Mouse (Mus musculus): ENCODE results near the gene Ncbp1. TPM values are rescaled to one million over a fixed set of nuclear protein-coding genes. Genes with fewer than 3 reads are reported as not detected.

The Ncbp1 gene
- polyA plus RNA-seq, 1 experiment from 2014 or later: 69.5 TPM

DNA sequence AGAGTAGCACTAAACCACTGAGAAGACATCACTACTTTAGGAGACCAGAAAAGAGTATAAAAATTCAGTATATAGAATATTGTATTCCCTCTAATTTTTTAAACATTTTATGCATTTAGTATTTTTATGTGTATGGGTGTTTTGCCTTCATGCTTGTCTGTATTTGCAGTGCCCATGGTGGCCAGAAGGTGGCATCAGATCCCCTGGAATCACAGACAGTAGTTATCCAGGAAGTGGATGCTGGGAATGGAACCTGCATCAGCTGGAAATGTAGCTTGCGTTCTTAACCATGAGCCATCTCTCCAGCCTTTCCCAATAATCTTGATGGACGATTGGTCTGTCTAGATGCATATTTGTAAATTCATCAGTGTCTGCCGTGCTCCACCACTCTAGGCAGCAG lies 8.2 kb upstream of the Ncbp1 start:
- Histone ChIP-seq H3K9ac (no peak overlapping the region), H3K4me3 (no peak overlapping the region), H3K36me3 (peaks cover 71% of the 10 kb centered on the region), H3K4me2 (no peak overlapping the region), H3K4me1 (no peaks in the 10 kb centered on the region), H3K27ac (no peak overlapping the region), H3K9me3 (no peaks in the 10 kb centered on the region), H3K27me3 (no peaks in the 10 kb centered on the region)
- 82% methylated on average over 3 of the region's 3 CpGs for WGBS
- no peak for ATAC-seq (ENCODE audit: insufficient number of reproducible peaks, low FRiP score, low TSS enrichment, low read depth)

DNA sequence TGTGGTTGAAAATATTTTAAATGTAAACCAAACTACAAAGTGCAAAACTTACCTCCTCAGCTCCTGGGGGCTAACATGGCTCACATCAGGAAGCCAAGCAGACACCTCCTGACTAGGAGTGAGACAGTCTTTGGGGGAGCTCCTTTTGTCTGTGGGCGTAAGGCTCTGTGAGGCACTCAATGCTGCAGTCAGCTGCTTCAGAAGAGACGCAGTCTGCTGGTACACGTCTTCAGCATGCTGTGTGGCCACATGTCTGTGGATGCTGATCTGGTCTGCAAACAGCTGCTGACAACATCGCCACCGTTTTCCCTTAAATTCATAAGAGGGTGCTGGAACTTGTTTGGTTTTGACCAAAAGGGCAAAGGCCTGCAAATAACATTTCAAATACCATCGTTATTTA lies 6.6 kb upstream of the Ncbp1 start:
- Histone ChIP-seq H3K4me2 (no peak overlapping the region), H3K27ac (no peak overlapping the region), H3K4me1 (peaks cover 3% of the 10 kb centered on the region; the same call in 1 of the 2 replicates), H3K4me3 (no peak overlapping the region), H3K9me3 (no peaks in the 10 kb centered on the region), H3K36me3 (peaks cover 59% of the 10 kb centered on the region), H3K27me3 (no peaks in the 10 kb centered on the region), H3K9ac (no peak overlapping the region)
- 78% methylated on average over 6 of the region's 6 CpGs for WGBS
- no peak for ATAC-seq (ENCODE audit: insufficient number of reproducible peaks, low FRiP score, low TSS enrichment, low read depth)

GRCm38 (mm10) chr4:46137629-46138286 lies 655 bp upstream of the Ncbp1 start:
- H3K9me3 ChIP-seq: no peaks in the 10 kb centered on the region
- peak; percentile 59 for ATAC-seq (ENCODE audit: insufficient number of reproducible peaks, low FRiP score, low TSS enrichment, low read depth)
- no peaks in the 10 kb centered on the region for H3K27me3 ChIP-seq
- H3K36me3 ChIP-seq: peaks cover 16% of the 10 kb centered on the region
- H3K9ac ChIP-seq: peak overlapping the region; percentile 91
- peak overlapping the region; percentile 98 for H3K27ac ChIP-seq
- H3K4me1 ChIP-seq: peaks cover 23% of the 10 kb centered on the region
- H3K4me3 ChIP-seq: peak overlapping the region; percentile 95
- 6% methylated on average over 17 of the region's 17 CpGs for WGBS
- H3K4me2 ChIP-seq: peak overlapping the region; percentile 69

GRCm38 (mm10) chr4:46144323-46144722 lies 5.9 kb downstream of the Ncbp1 start:
- no peak for ATAC-seq (ENCODE audit: insufficient number of reproducible peaks, low FRiP score, low TSS enrichment, low read depth)

DNA sequence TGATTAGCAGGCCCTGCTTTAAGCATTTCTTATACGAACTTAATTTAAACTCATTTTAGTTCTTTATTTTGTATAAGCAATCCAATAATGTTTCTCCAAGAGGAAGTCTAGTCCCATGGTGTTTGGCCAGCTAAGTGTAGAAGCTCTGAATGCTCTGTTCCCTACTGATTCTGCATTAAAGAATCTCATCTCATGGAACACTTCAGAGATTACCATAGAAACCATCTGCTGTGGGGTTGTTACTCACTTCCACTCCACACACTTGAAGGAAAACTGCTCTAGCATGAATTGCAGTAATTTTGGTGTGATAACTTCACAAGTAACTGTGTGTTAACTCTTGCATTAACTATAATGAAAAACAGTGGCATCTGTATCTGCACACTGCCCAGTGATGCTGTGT lies 8.5 kb downstream of the Ncbp1 start:
- H3K27me3 ChIP-seq: no peaks in the 10 kb centered on the region
- H3K27ac ChIP-seq: no peak overlapping the region
- peaks cover 33% of the 10 kb centered on the region for H3K36me3 ChIP-seq
- 100% methylated on average over 1 of the region's 1 CpGs for WGBS
- no peak for ATAC-seq (ENCODE audit: insufficient number of reproducible peaks, low FRiP score, low TSS enrichment, low read depth)
- no peak overlapping the region for H3K4me3 ChIP-seq
- H3K4me1 ChIP-seq: no peaks in the 10 kb centered on the region
- H3K9ac ChIP-seq: no peak overlapping the region
- no peaks in the 10 kb centered on the region for H3K9me3 ChIP-seq
- no peak overlapping the region for H3K4me2 ChIP-seq

More at GRCm38 (mm10) chr4:46144323-46144722, 5.9 kb downstream of the Ncbp1 start:
- H3K4me3 ChIP-seq: no peak overlapping the region
- H3K9ac ChIP-seq: no peak overlapping the region
- H3K27ac ChIP-seq: no peak overlapping the region
- H3K4me2 ChIP-seq: no peak overlapping the region
- no peaks in the 10 kb centered on the region for H3K27me3 ChIP-seq
- peaks cover 17% of the 10 kb centered on the region for H3K36me3 ChIP-seq
- 71% methylated on average over 3 of the region's 3 CpGs for WGBS
- H3K4me1 ChIP-seq: peaks cover 13% of the 10 kb centered on the region
- no peaks in the 10 kb centered on the region for H3K9me3 ChIP-seq

GRCm38 (mm10) chr4:46151903-46152544 lies 13.6 kb downstream of the Ncbp1 start:
- Histone ChIP-seq H3K4me3 (no peak overlapping the region), H3K27me3 (no peaks in the 10 kb centered on the region), H3K27ac (no peak overlapping the region), H3K9me3 (no peaks in the 10 kb centered on the region), H3K36me3 (peaks cover 71% of the 10 kb centered on the region), H3K4me2 (no peak overlapping the region), H3K9ac (no peak overlapping the region), H3K4me1 (no peaks in the 10 kb centered on the region)
- 94% methylated on average over 12 of the region's 12 CpGs for WGBS
- ATAC-seq (ENCODE audit: insufficient number of reproducible peaks, low FRiP score, low TSS enrichment, low read depth): no peak

DNA sequence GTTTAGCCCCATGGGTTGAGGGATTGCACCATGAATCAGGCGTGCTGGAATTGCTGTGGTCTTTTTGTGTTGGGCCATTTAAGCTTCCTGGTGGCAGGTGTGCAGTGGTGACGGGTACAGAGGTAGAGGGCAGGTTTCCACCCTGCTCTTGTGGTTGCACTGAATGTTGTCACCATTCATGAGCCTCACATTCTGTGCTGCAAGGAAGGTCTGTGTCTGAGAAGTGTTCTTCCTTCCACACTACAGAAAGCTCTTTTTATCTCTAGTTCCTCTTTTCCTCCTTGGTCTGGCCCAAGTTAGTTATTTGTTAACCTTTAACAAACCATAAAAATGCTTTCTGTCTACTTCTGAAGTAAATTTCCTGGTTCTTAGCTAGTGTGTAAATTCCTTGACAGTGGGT lies 25.6 kb downstream of the Ncbp1 start:
- H3K27ac ChIP-seq: no peak overlapping the region
- H3K9ac ChIP-seq: no peak overlapping the region
- WGBS: 84% methylated on average over 2 of the region's 2 CpGs
- no peaks in the 10 kb centered on the region for H3K27me3 ChIP-seq
- H3K9me3 ChIP-seq: no peaks in the 10 kb centered on the region
- no peaks in the 10 kb centered on the region for H3K4me1 ChIP-seq
- no peak overlapping the region for H3K4me2 ChIP-seq
- no peak overlapping the region for H3K4me3 ChIP-seq
- ATAC-seq (ENCODE audit: insufficient number of reproducible peaks, low FRiP score, low TSS enrichment, low read depth): no peak
- peaks cover 85% of the 10 kb centered on the region for H3K36me3 ChIP-seq

DNA sequence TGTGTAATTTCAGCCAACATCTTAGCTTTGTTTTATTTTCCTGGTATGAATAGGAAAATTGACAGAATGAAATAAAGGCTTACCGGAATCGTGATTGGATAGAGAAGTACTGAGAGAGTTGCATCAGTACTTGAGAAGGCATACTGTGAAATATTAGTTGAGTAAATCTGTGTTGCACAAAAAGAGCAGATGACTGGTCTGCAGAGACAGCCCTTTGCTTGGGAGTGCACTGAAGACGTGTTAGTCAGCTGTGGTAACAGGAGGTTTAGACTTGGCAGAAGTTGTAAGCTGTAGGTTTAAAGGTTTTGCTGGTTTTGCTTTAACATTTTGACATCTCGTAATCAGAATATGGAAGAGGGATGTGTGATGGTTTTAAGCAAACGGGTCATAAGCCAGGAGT lies 27.4 kb downstream of the Ncbp1 start:
- Histone ChIP-seq H3K27me3 (no peaks in the 10 kb centered on the region), H3K4me3 (no peak overlapping the region), H3K9ac (no peak overlapping the region), H3K36me3 (peaks cover 91% of the 10 kb centered on the region), H3K4me1 (no peaks in the 10 kb centered on the region), H3K4me2 (no peak overlapping the region), H3K9me3 (no peaks in the 10 kb centered on the region), H3K27ac (no peak overlapping the region)
- ATAC-seq (ENCODE audit: insufficient number of reproducible peaks, low FRiP score, low TSS enrichment, low read depth): no peak
- WGBS: 91% methylated on average over 5 of the region's 5 CpGs

GRCm38 (mm10) chr4:46171761-46172160 lies 33.3 kb downstream of the Ncbp1 start:
- ATAC-seq (ENCODE audit: insufficient number of reproducible peaks, low FRiP score, low TSS enrichment, low read depth): no peak
- peaks cover 90% of the 10 kb centered on the region for H3K36me3 ChIP-seq
- 80% methylated on average over 7 of the region's 7 CpGs for WGBS
- no peak overlapping the region for H3K9ac ChIP-seq
- no peak overlapping the region for H3K27ac ChIP-seq
- no peak overlapping the region for H3K4me3 ChIP-seq
- H3K9me3 ChIP-seq: no peaks in the 10 kb centered on the region
- H3K4me2 ChIP-seq: no peak overlapping the region
- no peaks in the 10 kb centered on the region for H3K27me3 ChIP-seq
- H3K4me1 ChIP-seq: no peaks in the 10 kb centered on the region

GRCm38 (mm10) chr4:46176313-46176712 lies 37.9 kb downstream of the Ncbp1 start:
- Histone ChIP-seq H3K4me2 (no peak overlapping the region), H3K27me3 (no peaks in the 10 kb centered on the region), H3K4me3 (no peak overlapping the region), H3K27ac (no peak overlapping the region), H3K9ac (no peak overlapping the region), H3K9me3 (no peaks in the 10 kb centered on the region), H3K36me3 (peaks cover 84% of the 10 kb centered on the region), H3K4me1 (no peaks in the 10 kb centered on the region)
- 74% methylated on average over 4 of the region's 4 CpGs for WGBS
- ATAC-seq (ENCODE audit: insufficient number of reproducible peaks, low FRiP score, low TSS enrichment, low read depth): no peak

GRCm38 (mm10) chr4:46177018-46177417 lies 38.6 kb downstream of the Ncbp1 start:
- no peaks in the 10 kb centered on the region for H3K9me3 ChIP-seq
- no peaks in the 10 kb centered on the region for H3K4me1 ChIP-seq
- H3K9ac ChIP-seq: no peak overlapping the region
- peaks cover 84% of the 10 kb centered on the region for H3K36me3 ChIP-seq
- WGBS: 73% methylated on average over 5 of the region's 5 CpGs
- no peak overlapping the region for H3K4me2 ChIP-seq
- ATAC-seq (ENCODE audit: insufficient number of reproducible peaks, low FRiP score, low TSS enrichment, low read depth): no peak
- H3K27ac ChIP-seq: no peak overlapping the region
- no peaks in the 10 kb centered on the region for H3K27me3 ChIP-seq
- H3K4me3 ChIP-seq: no peak overlapping the region

DNA sequence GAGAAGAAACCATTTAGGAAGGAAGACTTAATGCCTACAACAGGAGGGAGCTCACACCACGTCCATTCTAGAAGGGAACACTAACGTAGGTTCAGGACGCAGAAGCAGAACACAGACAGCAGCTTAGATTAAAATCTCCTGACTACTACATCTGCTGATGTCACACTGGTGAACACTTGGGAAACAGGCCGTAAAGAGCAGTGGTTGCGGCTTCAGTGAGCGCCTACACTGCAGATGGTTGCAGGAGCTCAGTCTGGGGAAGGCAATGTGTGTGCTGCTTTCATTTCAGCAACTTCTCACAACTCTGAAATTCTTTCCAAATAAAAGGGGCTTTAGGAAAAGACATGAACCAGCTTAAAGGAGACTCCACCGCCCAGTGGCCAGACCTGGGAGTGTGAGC lies 39.1 kb downstream of the Ncbp1 start:
- Histone ChIP-seq H3K4me3 (no peak overlapping the region), H3K4me2 (no peak overlapping the region), H3K9ac (no peak overlapping the region), H3K9me3 (no peaks in the 10 kb centered on the region), H3K27me3 (no peaks in the 10 kb centered on the region), H3K4me1 (no peaks in the 10 kb centered on the region), H3K27ac (no peak overlapping the region), H3K36me3 (peaks cover 84% of the 10 kb centered on the region)
- 80% methylated on average over 7 of the region's 7 CpGs for WGBS
- no peak for ATAC-seq (ENCODE audit: insufficient number of reproducible peaks, low FRiP score, low TSS enrichment, low read depth)

All from limb, embryonic 15.5 days (tissue).